16 mouse cellular contexts compared by ENCODE assay signal in genomic region chr12:102295662-102296061, GRCm38 (mm10).
"Had no signal": no experiment of that assay in that cellular context is flagged by ENCODE, and none has a peak within 500 bp of the region (broad histone marks: within the 10 kb centered on the region; RNA-seq: fewer than 3 reads in every experiment).

No protein-coding gene starts in this region.

- H3K27ac ChIP-seq: kidney, embryonic 15.5 days; left cerebral cortex, adult 2 months; limb, embryonic 12.5 days; liver, embryonic 12.5 days; liver, embryonic 15.5 days; midbrain, embryonic 12.5 days; neural tube, embryonic 12.5 days; neural tube, embryonic 15.5 days; stomach, embryonic 15.5 days had no signal

- DNase-seq: kidney, postnatal 36 days; layer of hippocampus, postnatal 36 days; liver; lung, adult 2 months; retina, postnatal 1 day; right cerebral cortex, postnatal 25 days; spleen, adult 18-20 months had no signal

- H3K4me1 ChIP-seq: midbrain, embryonic 12.5 days; neural tube, embryonic 12.5 days had no signal

- H3K27me3 ChIP-seq: kidney, embryonic 15.5 days; limb, embryonic 12.5 days; liver, embryonic 12.5 days; liver, embryonic 15.5 days; midbrain, embryonic 12.5 days; neural tube, embryonic 12.5 days; neural tube, embryonic 15.5 days; stomach, embryonic 15.5 days had no signal

- H3K36me3 ChIP-seq: limb, embryonic 12.5 days; liver, embryonic 15.5 days; midbrain, embryonic 12.5 days; neural tube, embryonic 12.5 days; neural tube, embryonic 15.5 days; stomach, embryonic 15.5 days had no signal

- ATAC-seq: liver, embryonic 12.5 days had no signal

- H3K4me3 ChIP-seq: kidney, embryonic 15.5 days; left cerebral cortex, adult 2 months; limb, embryonic 12.5 days; liver, embryonic 12.5 days; liver, embryonic 15.5 days; midbrain, embryonic 12.5 days; neural tube, embryonic 12.5 days; neural tube, embryonic 15.5 days; stomach, embryonic 15.5 days had no signal

- H3K4me2 ChIP-seq: kidney, embryonic 15.5 days; limb, embryonic 12.5 days; liver, embryonic 12.5 days; liver, embryonic 15.5 days; midbrain, embryonic 12.5 days; neural tube, embryonic 12.5 days; neural tube, embryonic 15.5 days; stomach, embryonic 15.5 days had no signal

- H3K9me3 ChIP-seq: kidney, embryonic 15.5 days; limb, embryonic 12.5 days; liver, embryonic 12.5 days; liver, embryonic 15.5 days; midbrain, embryonic 12.5 days; neural tube, embryonic 12.5 days; neural tube, embryonic 15.5 days; stomach, embryonic 15.5 days had no signal

- H3K9ac ChIP-seq: kidney, embryonic 15.5 days; limb, embryonic 12.5 days; liver, embryonic 12.5 days; liver, embryonic 15.5 days; midbrain, embryonic 12.5 days; neural tube, embryonic 12.5 days; neural tube, embryonic 15.5 days; stomach, embryonic 15.5 days had no signal
